Mouse (Mus musculus) lung, embryonic 16.5 days (tissue): ENCODE data around the gene Ctu1. TPM values are rescaled to one million over a fixed set of nuclear protein-coding genes. Genes with fewer than 3 reads are reported as not detected.

ENCODE experiments used
- ATAC-seq: fragments of 200-750 bp; cut with Nextera tagmentation; 2 replicates; pipeline ENCODE4 v1.8.0; 2017; ENCODE audit warnings: low read depth, mild to moderate bottlenecking, moderate library complexity
- H3K27ac ChIP-seq: fragments of 300-500 bp; sonication (generic); 2 replicates; pipeline ENCODE4 v1.5.1; 2014; ENCODE audit warnings: mild to moderate bottlenecking, control low read depth, low read length
- H3K27me3 ChIP-seq: fragments of 300-500 bp; sonication (generic); 2 replicates; pipeline ENCODE4 v1.6.1; 2014; ENCODE audit warnings: low read depth, low read length, mixed read lengths; ENCODE audit not compliant: control insufficient read depth, insufficient read depth
- H3K36me3 ChIP-seq: fragments of 300-500 bp; sonication (generic); 2 replicates; pipeline ENCODE4 v1.6.1; 2014; ENCODE audit warnings: low read length; ENCODE audit not compliant: control insufficient read depth, insufficient read depth
- H3K4me1 ChIP-seq: fragments of 300-500 bp; sonication (generic); replicated peaks from 2 replicates; pipeline ENCODE4 v1.6.1; 2014; ENCODE audit warnings: low read length, mixed read lengths; ENCODE audit not compliant: control insufficient read depth, insufficient read depth
- H3K4me2 ChIP-seq: fragments of 300-500 bp; sonication (generic); 2 replicates; pipeline ENCODE4 v1.6.1; 2014; ENCODE audit warnings: low read depth, low read length, control low read depth
- H3K4me3 ChIP-seq: fragments of 300-500 bp; sonication (generic); 2 replicates; pipeline ENCODE4 v1.5.1; 2014; ENCODE audit warnings: mild to moderate bottlenecking, low read length, control low read depth
- H3K9ac ChIP-seq: fragments of 300-500 bp; sonication (generic); 2 replicates; pipeline ENCODE4 v1.6.1; 2014; ENCODE audit warnings: low read length, control low read depth
- H3K9me3 ChIP-seq: fragments of 300-500 bp; sonication (generic); 2 replicates; pipeline ENCODE4 v1.6.1; 2016; ENCODE audit warnings: low read length; ENCODE audit not compliant: control insufficient read depth
- WGBS: fragments of 180-500 bp; shearing (Covaris S2); extraction: QIAGEN DNeasy Blood & Tissue Kit; methylation state at CpG from one replicate; pipeline ENCODE4 v1.1.7; 2014; 5-methylcytosine and 5-hydroxymethylcytosine counted together
- polyA plus RNA-seq: library from polyadenylated mRNA; unstranded; fragments of >200 nt; fragmentation: Nextera tagmentation; extraction: Ambion mirVana; gene quantifications from 2 replicates; pipeline ENCODE4 v1.2.1, GENCODE M21; 2015

The Ctu1 gene
- polyA plus RNA-seq, result 13.0 and 13.1 TPM in 2 replicates

- WGBS, result under 1% methylated on average over 26 of the region's 26 CpGs
- H3K36me3 ChIP-seq, result peaks cover 22% of the 10 kb centered on the region
- no peaks in the 10 kb centered on the region for H3K27me3 ChIP-seq
- peaks cover 3% of the 10 kb centered on the region; the same call in 1 of the 2 replicates for H3K9me3 ChIP-seq
- peak within 1 kb of the TSS; percentile 71 for H3K4me2 ChIP-seq
- H3K9ac ChIP-seq, result peak within 1 kb of the TSS; percentile 84
- peak within 1 kb of the TSS; percentile 81 for H3K4me3 ChIP-seq
- peak; percentile 98 for ATAC-seq
- peaks cover 8% of the 10 kb centered on the region for H3K4me1 ChIP-seq
- peak within 1 kb of the TSS; percentile 65 for H3K27ac ChIP-seq
Observed at GRCm38 (mm10) chr7:43671809-43672580, at the start of gene Ctu1. Ctu1 (plus strand) TSS chr7:43672016.

GRCm38 (mm10) chr7:43622927-43623326 is 48.9 kb upstream of the Ctu1 start:
- WGBS, result 70% methylated on average over 7 of the region's 7 CpGs
- no peak for ATAC-seq
- no peaks in the 10 kb centered on the region for H3K9me3 ChIP-seq

GRCm38 (mm10) chr7:43623819-43624218 is 48.0 kb upstream of the Ctu1 start:
- Histone ChIP-seq H3K36me3 (no peaks in the 10 kb centered on the region), H3K27me3 (no peaks in the 10 kb centered on the region), H3K9me3 (no peaks in the 10 kb centered on the region), H3K4me2 (no peak overlapping the region), H3K27ac (no peak overlapping the region), H3K4me1 (no peaks in the 10 kb centered on the region), H3K9ac (no peak overlapping the region), H3K4me3 (no peak overlapping the region)
- WGBS, result 15% methylated on average over 10 of the region's 10 CpGs
- no peak for ATAC-seq

More at GRCm38 (mm10) chr7:43622927-43623326, 48.9 kb upstream of the Ctu1 start:
- Histone ChIP-seq H3K27ac (no peak overlapping the region), H3K4me2 (no peak overlapping the region), H3K4me1 (no peaks in the 10 kb centered on the region), H3K4me3 (no peak overlapping the region), H3K9ac (no peak overlapping the region), H3K27me3 (no peaks in the 10 kb centered on the region), H3K36me3 (no peaks in the 10 kb centered on the region)

DNA sequence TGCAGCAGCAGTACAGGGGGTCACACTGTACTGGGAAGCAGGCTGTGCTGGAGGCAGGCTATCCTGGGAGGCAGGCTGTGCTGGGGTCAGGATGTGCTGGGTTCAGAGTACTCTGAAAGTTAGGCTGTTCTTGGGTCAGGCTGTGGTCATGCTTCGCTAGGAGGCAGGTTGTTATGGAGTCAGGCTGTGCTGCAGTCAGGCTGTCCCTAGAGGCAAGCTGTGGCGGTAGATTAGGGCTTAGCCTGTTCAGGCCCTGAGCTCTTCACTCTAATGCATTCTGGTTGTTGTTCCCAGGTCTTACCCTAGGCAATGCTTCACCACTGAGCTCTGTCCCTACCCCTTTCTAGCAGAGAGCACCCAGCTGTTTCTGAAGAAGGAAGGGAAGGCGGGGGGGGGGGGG is 46.8 kb upstream of the Ctu1 start:
- Histone ChIP-seq H3K9me3 (no peaks in the 10 kb centered on the region), H3K27ac (no peak overlapping the region), H3K4me1 (no peaks in the 10 kb centered on the region), H3K27me3 (no peaks in the 10 kb centered on the region), H3K4me2 (no peak overlapping the region), H3K4me3 (no peak overlapping the region), H3K36me3 (no peaks in the 10 kb centered on the region), H3K9ac (no peak overlapping the region)
- no peak for ATAC-seq
- WGBS, result 61% methylated on average over 3 of the region's 3 CpGs

- Histone ChIP-seq H3K4me2 (no peak overlapping the region), H3K27ac (no peak overlapping the region), H3K27me3 (no peaks in the 10 kb centered on the region), H3K36me3 (no peaks in the 10 kb centered on the region), H3K9ac (no peak overlapping the region), H3K9me3 (no peaks in the 10 kb centered on the region), H3K4me3 (no peak overlapping the region), H3K4me1 (no peaks in the 10 kb centered on the region)
- no peak for ATAC-seq
- WGBS, result 76% methylated on average over 8 of the region's 8 CpGs
Observed at GRCm38 (mm10) chr7:43625794-43626422, 45.9 kb upstream of the Ctu1 start.

DNA sequence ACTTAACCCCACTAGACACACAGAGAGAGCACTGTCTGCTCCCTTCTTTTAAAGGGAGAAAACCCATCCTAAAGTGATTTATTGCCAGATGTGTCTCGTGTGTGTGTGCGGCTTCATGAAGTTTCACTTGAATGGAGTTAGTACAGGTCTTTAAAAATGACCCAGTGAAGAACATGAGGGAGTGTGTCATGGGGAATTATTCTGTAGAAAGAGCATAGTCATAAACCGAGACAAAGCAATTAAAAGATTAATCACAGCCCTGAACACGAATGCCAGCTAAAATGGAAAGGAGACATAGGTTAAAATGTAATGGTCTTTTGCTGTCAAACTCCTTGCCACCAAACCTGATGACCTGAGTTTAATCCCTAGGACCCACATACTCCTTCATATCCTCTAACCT is 37.9 kb upstream of the Ctu1 start:
- 71% methylated on average over 4 of the region's 4 CpGs for WGBS
- no peak overlapping the region for H3K9ac ChIP-seq
- H3K4me1 ChIP-seq, result no peaks in the 10 kb centered on the region
- H3K27me3 ChIP-seq, result no peaks in the 10 kb centered on the region
- no peak overlapping the region for H3K4me2 ChIP-seq
- H3K4me3 ChIP-seq, result no peak overlapping the region
- no peak for ATAC-seq
- no peak overlapping the region for H3K27ac ChIP-seq
- H3K9me3 ChIP-seq, result no peaks in the 10 kb centered on the region
- H3K36me3 ChIP-seq, result no peaks in the 10 kb centered on the region

- Histone ChIP-seq H3K4me3 (no peak within 1 kb of the TSS), H3K4me1 (no peaks in the 10 kb centered on the region), H3K9me3 (no peaks in the 10 kb centered on the region), H3K27me3 (no peaks in the 10 kb centered on the region), H3K9ac (no peak within 1 kb of the TSS), H3K4me2 (no peak within 1 kb of the TSS), H3K36me3 (no peaks in the 10 kb centered on the region), H3K27ac (no peak within 1 kb of the TSS)
- no peak for ATAC-seq
- WGBS, result 56% methylated on average over 6 of the region's 6 CpGs
Observed at GRCm38 (mm10) chr7:43634500-43634899, 37.3 kb upstream of the Ctu1 start, which contains the start of gene Ceacam18. Ceacam18 (plus strand) TSS chr7:43634707.

DNA sequence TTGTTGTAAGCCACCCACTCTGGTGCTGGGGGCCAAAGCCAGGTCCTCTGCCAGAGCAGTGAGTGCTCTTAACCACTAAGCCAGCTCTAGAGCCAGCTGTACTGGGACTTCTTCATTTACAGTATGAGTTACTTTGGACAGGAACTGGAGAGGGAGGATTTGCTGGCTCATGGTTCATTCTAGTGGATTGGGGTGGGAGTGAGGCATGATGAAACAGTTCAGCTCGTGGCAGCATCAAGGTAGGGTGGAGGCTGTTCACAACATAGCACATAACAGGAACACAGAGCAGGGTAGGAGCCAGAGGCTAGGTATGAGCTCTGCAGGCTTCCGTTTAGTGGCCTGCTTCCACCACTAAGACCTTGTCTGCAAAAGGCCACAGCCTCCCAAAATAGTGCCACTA is 35.6 kb upstream of the Ctu1 start:
- 42% methylated on average over 2 of the region's 2 CpGs for WGBS
- Histone ChIP-seq H3K4me3 (no peak overlapping the region), H3K4me1 (no peaks in the 10 kb centered on the region), H3K9me3 (no peaks in the 10 kb centered on the region), H3K4me2 (no peak overlapping the region), H3K9ac (no peak overlapping the region), H3K27ac (no peak overlapping the region), H3K27me3 (no peaks in the 10 kb centered on the region), H3K36me3 (no peaks in the 10 kb centered on the region)
- no peak for ATAC-seq

DNA sequence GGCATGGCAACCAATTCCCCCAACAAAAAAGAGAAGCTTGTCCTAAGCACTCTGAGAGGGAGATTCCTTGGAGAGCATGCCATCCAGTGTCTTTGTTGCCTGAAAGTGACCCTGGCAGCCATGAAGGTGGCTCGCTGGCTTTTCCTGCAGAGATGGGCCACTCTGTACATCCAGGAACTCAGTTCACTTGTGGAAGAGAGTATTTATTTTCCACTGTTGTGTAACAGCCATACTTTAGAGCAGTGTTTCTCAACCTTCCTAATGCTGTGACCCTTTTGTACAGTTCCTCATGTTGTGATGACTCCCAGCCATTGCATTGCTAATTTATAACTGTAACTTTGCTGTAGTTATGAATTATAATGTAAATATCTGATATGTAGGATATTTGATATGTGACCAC is 34.7 kb upstream of the Ctu1 start:
- WGBS, result 60% methylated on average over 1 of the region's 1 CpGs
- Histone ChIP-seq H3K4me2 (no peak overlapping the region), H3K27ac (no peak overlapping the region), H3K27me3 (no peaks in the 10 kb centered on the region), H3K9me3 (no peaks in the 10 kb centered on the region), H3K9ac (no peak overlapping the region), H3K4me1 (no peaks in the 10 kb centered on the region), H3K36me3 (no peaks in the 10 kb centered on the region), H3K4me3 (no peak overlapping the region)
- no peak for ATAC-seq
